Mouse (Mus musculus): ENCODE data around the gene Sergef.

GRCm38 (mm10) chr7:46586621-46587216 lies 52.9 kb downstream of the Sergef start:
- TF ChIP-seq ZNF384 (IDR thresholded peaks at IDR 0.05; ENCODE audit: low read depth, low read length) (no peak), ZC3H11A (IDR thresholded peaks at IDR 0.05; ENCODE audit: borderline replicate concordance, low read depth, low read length) (no peak), HCFC1 (IDR thresholded peaks at IDR 0.05; ENCODE audit: borderline replicate concordance, insufficient read depth, low read length) (no peak), MAFK (IDR thresholded peaks at IDR 0.05; ENCODE audit: insufficient read depth, low read depth, low read length) (no peak), CHD2 (IDR thresholded peaks at IDR 0.05; ENCODE audit: low read depth, low read length) (no peak)

Data from ES-E14 (cell line).